Mouse (Mus musculus): ENCODE data around the gene Oaz2.

DNA sequence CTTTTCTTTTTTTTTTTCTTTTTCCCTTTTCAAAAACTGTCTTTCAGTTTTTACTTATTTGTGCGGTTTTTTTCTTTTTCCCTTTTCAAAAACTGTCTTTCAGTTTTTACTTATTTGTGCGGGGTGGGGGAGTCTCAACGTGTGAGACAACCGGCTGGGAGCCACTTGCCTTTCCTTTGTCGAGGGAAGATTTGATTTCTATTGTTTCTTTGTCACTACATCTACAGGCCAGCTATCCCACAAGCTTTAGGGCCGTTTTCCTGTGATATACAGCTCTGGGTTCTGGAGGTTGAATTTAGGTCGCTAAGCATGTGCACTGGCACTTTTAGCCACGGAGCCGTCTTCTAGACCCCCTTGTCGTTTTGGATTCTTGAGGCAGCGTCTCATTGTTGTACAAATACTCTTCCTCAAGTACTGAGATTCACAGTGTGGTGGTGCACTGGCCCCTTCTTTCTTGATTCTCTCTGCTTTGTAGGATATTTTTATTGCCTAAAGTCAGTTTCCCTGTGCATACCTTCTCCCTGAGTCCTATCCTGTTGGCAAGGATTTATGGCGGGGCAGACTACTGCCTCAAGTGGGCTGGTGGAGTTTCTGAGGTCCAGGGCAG lies 26.3 kb upstream of the Oaz2 start:
- no peak for TF ChIP-seq GATA1 (IDR thresholded peaks at IDR 0.05; ENCODE audit: low read length)
- TF ChIP-seq TAL1 (IDR thresholded peaks at IDR 0.05; ENCODE audit: low read length) = no peak
